Mouse (Mus musculus): Measurements from ENCODE around the gene Sectm1b. TPM values are rescaled to one million over a fixed set of nuclear protein-coding genes. Genes with fewer than 3 reads are reported as not detected.
"Not testable (repeated sequence)": the region's sequence is repeated elsewhere in the genome, so short reads cannot be mapped to it uniquely, and the experiment has no call there.

Sectm1b gene
- polyA plus RNA-seq, 1 experiment: 251 TPM

DNA sequence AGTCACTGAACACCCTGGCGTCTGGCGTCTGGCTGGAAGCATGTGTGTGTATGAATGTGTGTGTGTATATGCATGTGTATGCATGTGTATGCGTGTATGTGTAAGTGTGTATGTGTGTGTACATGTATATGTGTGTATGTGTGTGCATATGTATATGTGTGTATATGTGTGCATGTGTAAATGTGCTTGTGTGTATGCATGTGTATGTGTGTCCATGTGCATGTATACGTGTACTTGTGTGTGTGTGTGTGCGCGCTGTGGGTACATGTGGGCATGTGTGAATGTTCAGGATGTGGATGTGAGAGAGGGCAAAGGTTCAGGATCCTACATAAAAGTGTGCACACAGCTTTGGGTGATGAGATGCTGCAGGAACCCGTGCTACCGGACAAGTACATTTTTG is 17.0 kb upstream of the Sectm1b start:
- no peak for DNase-seq (ENCODE audit: low read depth, low spot score)
- 98% methylated on average over 8 of the region's 8 CpGs for WGBS

DNA sequence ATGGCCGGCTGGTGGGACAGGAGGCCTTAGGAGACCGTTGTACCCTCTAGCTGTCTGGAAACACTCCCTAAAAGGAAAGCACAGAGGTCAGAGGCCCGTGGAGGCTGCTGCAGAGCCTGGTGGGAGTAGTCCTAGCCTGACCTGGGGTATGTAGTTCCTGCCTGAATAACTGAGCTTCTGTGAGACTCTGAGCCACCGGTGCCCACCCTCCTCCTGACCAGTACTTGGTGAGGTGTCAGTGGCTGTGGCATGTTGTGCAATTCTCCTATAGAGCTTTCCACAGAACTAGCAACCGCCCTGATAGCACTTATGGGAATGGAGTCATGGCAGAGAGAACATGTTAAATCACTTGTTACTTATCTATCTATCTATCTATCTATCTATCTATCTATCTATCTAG is 12.3 kb upstream of the Sectm1b start:
- WGBS: 70% methylated on average over 5 of the region's 5 CpGs
- no peak for DNase-seq (ENCODE audit: low read depth, low spot score)

DNA sequence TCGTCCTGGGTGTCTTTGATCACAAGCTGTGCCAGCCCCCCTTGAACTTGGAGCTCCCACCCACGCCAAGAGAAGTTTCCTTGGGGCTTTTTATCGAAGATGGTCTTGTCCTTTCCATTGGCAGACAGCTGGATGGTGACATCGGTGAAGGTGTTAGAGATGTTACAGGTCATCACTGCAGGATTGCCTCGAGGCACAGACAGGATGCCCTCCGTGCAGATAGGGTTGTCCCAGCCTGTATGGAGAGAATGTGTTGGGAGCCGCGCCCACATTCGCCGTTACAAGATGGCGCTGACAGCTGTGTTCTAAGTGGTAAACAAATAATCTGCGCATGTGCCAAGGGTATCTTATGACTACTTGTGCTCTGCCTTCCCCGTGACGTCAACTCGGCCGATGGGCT is 6.3 kb upstream of the Sectm1b start:
- WGBS: 93% methylated on average over 12 of the region's 16 CpGs

DNA sequence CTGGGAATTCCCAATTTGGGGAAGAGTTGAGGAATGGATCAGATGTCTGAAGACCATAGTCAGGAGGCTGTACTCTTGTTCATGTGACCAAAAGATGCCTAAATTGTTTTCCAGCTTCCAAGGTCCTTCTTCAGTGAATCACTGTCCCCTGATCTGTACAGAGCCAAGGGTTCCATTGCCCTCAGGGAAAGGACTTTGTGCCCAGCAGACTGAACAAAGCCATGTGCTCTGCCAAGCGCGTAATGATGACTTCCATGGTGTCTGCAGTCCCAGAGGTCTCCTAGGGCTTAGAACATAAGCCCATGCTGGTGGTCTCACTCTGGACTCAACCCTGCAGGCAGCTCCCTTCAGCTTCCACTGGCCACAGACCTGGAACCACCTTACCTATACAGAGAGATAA is 4.5 kb upstream of the Sectm1b start:
- no peak for DNase-seq (ENCODE audit: low read depth, low spot score)

More for the DNA sequence above, 6.3 kb upstream of the Sectm1b start:
- not testable (repeated sequence) for DNase-seq (ENCODE audit: low read depth, low spot score)

DNA sequence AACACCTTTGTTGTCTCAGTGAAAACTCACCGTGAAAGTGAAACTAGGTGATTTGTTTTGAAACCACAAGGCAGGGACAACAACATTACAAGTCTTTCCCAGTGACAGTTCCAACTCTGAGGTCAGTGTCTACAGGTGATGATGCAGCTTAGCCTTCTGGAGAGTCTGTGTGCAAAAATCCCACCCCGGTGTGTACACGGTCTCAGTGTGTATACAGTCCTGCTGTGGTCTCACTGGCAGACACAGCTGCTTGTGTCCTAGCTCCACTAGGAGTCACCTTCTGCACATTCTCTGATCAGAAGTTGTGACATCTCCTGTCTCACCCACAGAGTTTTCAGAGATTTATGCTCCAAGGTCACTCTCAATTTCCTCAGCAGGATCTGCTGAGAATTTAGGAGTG is 828 bp upstream of the Sectm1b start:
- DNase-seq (ENCODE audit: low read depth, low spot score): no peak
- 23% methylated on average over 3 of the region's 3 CpGs for WGBS

More for the DNA sequence above, 4.5 kb upstream of the Sectm1b start:
- 92% methylated on average over 2 of the region's 2 CpGs for WGBS

DNA sequence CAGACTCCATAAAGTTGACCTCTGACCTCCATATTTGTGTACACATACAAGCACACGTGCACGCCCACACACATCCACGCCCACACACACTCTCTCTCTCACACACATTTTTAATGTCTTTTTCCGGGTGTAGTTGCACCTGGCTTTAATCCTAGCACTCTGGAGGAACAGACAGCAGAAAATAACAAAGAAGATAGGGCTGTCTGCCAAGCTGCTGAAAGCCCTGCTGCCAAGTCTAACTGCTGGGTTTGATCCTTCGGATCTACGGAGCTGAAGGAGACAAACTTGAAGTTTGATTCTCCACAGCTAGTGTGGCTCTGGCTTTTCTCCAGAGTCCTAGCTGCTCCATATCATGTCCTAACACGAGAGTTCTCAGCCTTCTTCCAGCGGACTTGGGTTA is 1.8 kb downstream of the Sectm1b start:
- WGBS: 17% methylated on average over 8 of the region's 8 CpGs
- DNase-seq (ENCODE audit: low read depth, low spot score): peak; percentile 66

DNA sequence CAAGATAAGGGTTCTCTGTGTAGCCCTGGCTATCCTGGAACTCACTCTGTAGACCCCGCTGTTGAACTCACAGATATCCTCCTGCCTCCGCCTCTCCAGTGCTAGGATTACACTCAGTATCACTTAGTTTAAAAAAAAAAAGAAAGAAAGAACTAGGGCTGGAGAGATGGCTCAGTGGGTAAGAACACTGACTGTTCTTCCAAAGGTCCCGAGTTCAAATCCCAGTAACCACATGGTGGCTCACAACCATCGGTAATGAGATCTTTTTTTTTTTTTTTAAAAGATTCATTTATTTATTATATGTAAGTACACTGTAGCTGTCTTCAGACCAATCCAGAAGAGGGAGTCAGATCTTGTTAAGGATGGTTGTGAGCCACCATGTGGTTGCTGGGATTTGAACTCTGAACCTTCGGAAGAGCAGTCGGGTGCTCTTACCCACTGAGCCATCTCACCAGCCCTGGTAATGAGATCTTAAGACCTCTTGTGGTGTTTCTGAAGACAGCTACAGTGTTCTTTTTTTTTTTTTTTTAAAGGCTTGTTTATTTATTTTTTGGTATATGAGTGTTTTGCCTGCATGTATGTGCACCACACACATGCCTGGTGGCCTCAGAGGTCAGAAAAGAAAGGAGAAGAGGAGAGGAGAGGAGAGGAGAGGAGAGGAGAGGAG is 2.8 kb downstream of the Sectm1b start:
- not testable (repeated sequence) for DNase-seq (ENCODE audit: low read depth, low spot score)
- WGBS: 97% methylated on average over 6 of the region's 6 CpGs

DNA sequence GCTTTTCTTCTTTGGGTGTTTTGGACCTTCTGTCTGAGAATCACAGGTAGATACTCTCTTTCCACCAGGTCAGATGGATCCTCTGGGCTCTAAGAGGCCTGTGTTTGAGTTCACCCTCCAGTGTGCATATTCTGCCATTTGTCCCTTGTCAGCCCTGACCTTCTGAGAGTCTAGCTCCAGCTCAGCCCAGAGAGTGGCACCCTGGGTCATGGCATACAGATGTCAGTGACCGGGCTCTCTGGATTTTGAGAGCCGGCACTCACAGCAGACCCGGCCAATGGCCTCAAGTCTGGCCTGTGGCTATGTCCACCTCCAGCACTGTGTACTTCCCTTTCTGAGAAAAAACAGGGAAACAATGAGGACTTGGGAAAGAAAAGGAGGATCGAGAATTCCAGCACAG is 3.9 kb downstream of the Sectm1b start:
- DNase-seq (ENCODE audit: low read depth, low spot score): no peak

DNA sequence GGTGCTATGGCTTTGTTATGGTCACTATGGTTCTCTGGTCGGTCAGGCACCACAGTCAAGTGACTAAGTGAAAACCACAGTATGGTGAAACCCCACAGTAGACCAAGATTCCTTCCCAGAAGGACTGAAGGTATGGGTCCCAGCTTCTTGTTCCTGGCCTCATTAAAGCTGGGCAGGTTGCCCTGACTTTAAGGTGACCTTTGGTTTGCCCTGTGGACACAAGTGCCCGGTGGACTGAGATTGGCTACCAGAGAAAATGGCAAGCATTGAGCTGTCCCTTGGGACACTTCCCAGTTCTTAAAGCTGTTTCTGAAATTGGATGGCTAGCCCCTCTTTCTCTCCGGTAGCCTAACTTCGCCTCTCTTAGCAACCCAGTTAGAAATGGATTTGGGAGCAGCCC is 4.4 kb downstream of the Sectm1b start:
- WGBS: 75% methylated on average over 4 of the region's 4 CpGs
- DNase-seq (ENCODE audit: low read depth, low spot score): no peak

More for the DNA sequence above, 3.9 kb downstream of the Sectm1b start:
- 92% methylated on average over 4 of the region's 4 CpGs for WGBS

DNA sequence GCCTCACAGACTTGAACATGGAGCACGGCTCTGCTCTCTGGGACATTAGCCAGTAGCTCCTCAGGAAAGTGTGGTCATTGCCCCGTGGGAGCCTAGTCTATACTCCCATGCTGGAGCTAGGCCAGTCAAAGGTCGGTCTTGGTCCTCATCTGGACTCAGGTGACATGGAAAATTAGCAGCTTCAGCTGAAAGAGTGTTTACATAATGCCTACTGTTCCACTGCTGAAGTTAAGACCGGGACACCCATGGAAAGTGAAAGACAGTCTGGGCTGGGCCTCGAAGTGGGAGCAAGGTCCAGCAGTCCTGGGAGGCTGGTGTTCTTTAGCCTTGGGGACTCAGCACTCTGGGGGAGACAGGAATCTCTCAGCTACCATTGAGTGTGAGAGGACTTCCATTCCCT is 5.2 kb downstream of the Sectm1b start:
- DNase-seq (ENCODE audit: low read depth, low spot score): no peak
- 22% methylated on average over 5 of the region's 5 CpGs for WGBS

DNA sequence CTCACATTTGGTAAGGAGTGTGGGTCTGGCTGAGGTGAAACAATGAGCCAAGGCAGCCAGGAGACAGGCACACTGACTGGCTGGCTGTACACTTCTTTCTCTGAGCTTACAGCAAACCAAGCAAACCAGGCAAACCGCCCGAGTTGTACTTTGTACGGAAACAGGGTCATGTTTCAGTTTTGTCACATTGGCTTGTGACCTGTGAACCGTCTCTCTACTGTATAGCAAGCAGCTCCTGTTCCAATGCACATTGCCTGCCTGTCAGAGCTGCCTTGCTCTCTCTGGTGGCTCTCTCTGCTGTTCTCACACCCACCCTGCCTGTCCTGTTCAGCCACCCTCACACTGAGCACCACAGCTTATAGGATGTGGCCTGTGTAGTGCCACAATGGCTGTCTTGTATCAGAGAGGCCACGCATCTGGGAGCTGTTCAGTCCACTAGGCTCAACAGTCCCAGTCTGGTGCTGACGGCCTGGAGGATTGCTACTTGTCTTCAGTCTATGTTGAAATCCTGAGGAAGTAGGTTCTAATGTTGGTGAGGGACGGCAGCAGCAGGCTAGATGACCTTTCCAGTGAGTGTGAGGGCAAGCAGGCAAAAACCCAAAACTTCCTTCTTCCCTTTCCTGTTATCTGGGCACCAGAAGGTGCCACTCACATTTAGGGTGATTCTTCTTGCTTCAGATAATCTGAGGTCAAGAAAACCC is 6.7 kb downstream of the Sectm1b start:
- WGBS: 28% methylated on average over 7 of the region's 7 CpGs
- DNase-seq (ENCODE audit: low read depth, low spot score): no peak

DNA sequence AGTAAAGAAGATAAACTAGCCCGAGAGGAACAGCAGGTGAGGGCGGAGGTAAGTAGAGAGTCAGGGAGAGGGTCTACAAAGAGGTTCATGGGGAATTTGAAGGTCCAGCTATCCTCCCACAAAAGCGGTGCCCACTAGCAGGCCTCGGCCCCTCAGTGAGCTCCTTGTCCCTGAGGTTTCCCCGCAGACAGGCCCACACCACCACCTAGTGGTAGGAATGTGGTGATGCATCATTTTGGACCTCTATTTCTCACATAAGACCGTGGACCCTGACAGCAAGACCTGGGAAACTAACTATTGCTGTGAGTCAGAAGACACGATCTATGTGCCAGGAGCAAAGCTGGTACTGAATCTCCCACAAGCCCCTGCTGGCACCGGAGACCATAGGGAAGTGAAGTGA is 9.8 kb downstream of the Sectm1b start:
- DNase-seq (ENCODE audit: low read depth, low spot score): no peak
- 18% methylated on average over 8 of the region's 8 CpGs for WGBS

DNA sequence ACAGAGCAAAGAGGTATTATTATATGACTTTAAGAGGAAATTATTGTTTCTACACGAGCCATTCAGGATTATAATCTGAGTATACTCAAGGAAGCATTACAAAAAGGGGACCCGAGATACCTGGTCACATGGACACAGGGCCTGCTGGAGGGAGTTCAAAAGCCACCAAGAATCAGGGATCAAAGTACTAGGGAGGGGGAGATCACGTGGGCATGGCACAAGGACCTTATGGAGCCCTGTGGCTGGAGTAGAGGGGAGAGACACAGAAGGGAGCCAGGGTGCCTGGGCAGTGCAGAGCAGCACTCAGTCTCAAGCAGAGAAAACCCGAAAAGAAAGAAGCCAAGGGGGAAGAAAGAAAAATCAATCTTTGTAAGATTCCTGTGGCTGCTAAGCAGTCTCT is 11.0 kb downstream of the Sectm1b start:
- WGBS: 46% methylated on average over 4 of the region's 4 CpGs
- no peak for DNase-seq (ENCODE audit: low read depth, low spot score)

DNA sequence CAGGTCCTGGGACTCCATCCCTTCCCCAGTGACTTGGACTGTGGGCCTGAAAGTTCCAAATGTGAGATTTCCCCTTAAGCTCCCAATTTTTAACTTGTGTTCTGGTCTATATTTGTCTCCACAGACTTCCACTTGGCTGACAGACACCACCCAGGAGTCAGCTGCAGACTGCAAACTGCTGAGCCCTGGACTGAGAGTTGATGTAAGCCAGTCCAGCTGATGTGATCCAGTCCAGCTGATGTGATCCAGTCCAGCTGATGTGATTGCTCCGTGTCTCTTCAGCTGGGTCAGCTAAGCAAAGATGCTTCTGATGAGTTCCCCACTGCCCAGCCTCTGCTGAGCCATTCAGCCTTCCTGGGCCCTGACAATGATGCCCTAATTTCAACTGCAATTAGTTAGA is 11.6 kb downstream of the Sectm1b start:
- 50% methylated on average over 1 of the region's 1 CpGs for WGBS
- no peak for DNase-seq (ENCODE audit: low read depth, low spot score)

DNA sequence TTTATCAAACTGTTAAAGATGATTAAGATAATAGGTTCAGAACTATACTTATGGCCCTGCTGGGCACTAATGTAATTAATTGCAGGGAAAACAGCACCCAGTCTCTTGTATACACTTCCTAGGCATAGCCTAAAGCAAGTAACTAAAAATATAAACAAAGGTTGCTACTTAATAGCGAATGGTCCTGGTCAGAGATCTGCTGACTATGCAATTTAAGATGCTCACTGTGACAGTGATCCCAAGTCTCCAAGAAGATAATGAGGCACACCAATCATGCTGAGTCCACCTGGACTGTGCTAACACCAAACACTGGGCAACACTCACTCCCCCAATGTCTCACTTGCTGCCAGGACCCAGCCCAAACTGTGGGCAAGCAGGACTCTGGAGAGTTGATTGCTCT is 13.5 kb downstream of the Sectm1b start:
- WGBS: 79% methylated on average over 1 of the region's 1 CpGs

DNA sequence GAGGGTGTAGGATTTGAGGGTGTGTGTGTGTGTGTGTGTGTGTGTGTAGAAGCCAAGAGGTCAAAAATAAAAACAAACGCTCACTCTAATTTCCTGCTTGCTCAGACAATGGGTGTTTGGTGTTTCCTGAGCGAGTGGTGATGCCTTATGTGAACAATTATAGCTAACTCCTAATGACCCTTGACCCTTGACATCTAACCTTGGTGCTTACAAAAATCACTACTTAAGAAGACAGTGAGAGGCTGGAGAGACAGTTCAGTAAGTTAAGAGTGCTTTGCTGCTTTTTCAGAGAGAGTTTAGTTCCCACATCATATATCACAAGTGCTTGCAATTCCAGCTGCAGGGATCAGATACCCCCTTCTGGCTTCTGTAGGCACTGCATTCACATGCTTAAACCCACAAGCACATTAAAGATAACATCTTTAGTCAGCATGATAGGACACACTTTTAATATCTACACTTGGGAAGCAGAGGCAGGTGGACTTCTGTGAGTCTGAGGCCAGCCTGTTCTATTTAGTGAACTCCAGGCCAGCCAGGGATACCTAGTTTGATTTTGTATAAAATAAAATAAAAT is 15.5 kb downstream of the Sectm1b start:
- DNase-seq (ENCODE audit: low read depth, low spot score): no peak
- 43% methylated on average over 2 of the region's 2 CpGs for WGBS

More for the DNA sequence above, 13.5 kb downstream of the Sectm1b start:
- DNase-seq (ENCODE audit: low read depth, low spot score): no peak

DNA sequence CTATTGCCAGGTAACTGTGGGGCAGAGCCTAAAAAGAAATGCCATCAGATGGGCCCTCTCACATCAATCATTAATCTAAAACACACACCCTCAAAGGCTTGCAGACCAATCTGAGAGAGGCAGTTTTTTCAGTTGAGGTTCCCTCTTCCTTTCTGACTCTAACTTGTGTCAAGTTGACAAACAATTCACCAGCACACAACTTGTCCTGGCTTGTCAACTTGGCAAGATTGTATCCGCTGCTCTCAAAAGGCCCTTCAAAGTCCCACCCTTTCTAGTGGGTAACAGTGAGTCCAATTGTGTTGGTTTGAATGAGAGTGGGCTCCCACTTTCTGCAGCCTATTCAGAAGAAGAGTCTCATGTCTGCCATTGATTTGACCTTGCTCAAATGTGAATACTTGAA is 18.1 kb downstream of the Sectm1b start:
- WGBS: 39% methylated on average over 1 of the region's 1 CpGs
- DNase-seq (ENCODE audit: low read depth, low spot score): no peak

DNA sequence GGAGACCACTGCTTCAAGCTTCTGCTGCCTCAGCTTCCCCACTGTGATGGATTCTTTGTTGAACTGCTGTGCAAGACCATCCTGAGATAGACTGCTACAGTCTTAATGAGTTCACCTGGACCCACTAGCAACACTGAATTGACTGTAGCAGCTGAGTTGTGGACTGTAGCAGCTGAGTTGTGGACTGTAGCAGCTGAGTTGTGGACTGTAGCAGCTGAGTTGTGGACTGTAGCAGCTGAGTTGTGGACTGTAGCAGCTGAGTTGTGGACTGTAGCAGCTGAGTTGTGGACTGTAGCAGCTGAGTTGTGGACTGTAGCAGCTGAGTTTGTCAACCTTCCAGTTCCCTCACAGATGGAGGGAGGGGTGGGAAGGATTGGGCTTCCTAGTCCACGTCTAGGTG is 20.3 kb downstream of the Sectm1b start:
- WGBS: 61% methylated on average over 1 of the region's 1 CpGs

DNA sequence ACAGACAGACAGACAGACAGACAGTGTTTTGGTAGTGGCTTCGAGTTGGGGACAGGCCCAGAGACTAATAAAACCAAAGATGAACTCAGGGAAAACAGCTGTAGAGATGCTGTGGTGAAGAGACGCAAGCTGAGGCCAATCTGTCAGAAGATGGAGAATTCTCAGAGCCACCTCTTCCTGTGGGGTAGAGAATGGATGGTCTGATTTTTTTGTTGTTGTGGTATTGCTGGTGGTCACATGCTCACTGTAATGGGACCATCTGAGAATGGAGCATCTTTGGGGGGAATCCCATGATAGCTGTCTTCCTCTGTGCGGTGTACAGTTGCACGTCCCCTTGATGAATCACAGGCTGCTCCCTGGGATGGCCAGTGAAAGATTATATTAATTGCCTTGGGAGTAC is 20.9 kb downstream of the Sectm1b start:
- WGBS: 71% methylated on average over 4 of the region's 4 CpGs
- no peak for DNase-seq (ENCODE audit: low read depth, low spot score)

More for the DNA sequence above, 20.3 kb downstream of the Sectm1b start:
- DNase-seq (ENCODE audit: low read depth, low spot score): not testable (repeated sequence)

DNA sequence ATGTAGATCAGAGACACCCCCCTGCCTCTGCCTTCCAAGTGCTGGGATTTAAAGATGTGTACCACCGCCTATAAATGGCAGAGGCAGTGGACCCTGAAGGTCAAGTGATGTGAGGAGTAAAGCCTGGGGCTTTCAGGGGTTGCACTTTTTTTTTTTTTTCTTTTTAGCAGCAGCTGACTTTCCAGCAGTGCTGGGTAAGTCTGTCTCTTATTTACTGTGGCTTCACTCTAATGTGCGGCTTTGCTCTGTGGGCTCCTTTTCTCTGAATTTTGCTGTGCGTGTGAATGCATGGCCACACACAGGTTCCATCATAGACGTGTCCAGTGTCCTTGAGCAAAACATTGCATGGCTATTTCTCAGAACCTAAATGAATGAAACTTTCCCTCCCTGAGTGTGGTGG is 21.7 kb downstream of the Sectm1b start:
- 69% methylated on average over 4 of the region's 4 CpGs for WGBS
- DNase-seq (ENCODE audit: low read depth, low spot score): no peak

DNA sequence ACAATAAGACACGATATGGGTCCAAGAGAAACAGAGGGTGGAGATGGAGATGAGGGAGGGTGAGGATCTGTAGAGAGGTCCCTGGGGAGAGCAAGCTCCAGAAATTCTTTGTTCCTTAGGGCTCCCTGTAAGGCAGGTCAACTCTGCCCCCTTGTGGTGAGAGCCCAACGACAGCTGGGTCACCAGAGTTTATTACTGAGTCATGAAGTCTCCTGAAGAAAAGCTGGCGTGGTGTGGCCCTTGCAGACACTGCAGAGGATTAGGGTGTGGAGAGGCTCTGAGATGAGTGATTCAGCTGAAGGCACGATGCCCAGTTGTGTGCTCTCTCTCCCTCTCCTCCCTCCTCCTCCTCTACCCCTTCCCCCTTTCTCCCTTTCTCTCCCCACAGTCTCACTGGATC is 22.2 kb downstream of the Sectm1b start:
- 1% methylated on average over 4 of the region's 4 CpGs for WGBS
- DNase-seq (ENCODE audit: low read depth, low spot score): no peak
